In the genomic region with DNA sequence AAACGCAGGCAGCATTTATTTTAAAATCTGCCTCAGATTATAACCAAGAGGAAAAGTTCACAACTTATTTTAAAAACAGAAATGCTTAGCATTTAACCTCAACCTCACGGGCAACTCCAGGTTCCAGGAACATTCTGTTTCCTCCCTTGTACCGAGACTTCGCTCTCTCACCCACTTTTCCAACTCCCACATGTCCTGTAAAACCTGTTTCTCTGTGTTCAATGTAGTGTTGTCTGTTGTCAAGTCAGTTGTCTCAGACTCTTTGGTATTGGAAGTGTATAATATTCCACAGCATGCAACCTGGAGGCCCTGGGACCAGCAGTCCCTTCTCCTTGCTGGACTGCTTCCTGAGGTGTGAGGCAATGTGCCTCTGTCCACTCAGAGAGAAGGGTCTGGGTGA, we compare ENCODE assay signal across 27 mouse cellular contexts. TPM values are rescaled to one million over a fixed set of nuclear protein-coding genes. Genes with fewer than 3 reads are reported as not detected.
DNase-seq lines count a peak whose midpoint lies in the region; ATAC-seq and TF ChIP-seq lines count a peak whose summit lies in the region.
"Had no signal": no experiment of that assay in that cellular context is flagged by ENCODE, and none has a peak within 500 bp of the region (broad histone marks: within the 10 kb centered on the region; RNA-seq: fewer than 3 reads in every experiment).

No protein-coding gene starts in this region.

- H3K4me1 ChIP-seq in kidney, adult 2 months (ENCODE audit: control insufficient read depth, insufficient read depth, low read length) = peaks cover 9% of the 10 kb centered on the region; the same call in 1 of the 2 replicates
- H3K4me1 ChIP-seq in kidney, embryonic 14.5 days (ENCODE audit: control insufficient read depth, insufficient read depth, low read length) = no peaks in the 10 kb centered on the region
- no peaks in the 10 kb centered on the region for H3K4me1 ChIP-seq in limb, embryonic 15.5 days
- H3K4me1 ChIP-seq in limb, embryonic 10.5 days = no peaks in the 10 kb centered on the region
- H3K4me1 ChIP-seq: embryonic facial prominence, embryonic 13.5 days; hindbrain, embryonic 15.5 days had no signal

- no peak for DNase-seq in kidney, adult 2 months
- DNase-seq in limb, embryonic 10.5 days (ENCODE audit: low spot score) = no peak
- DNase-seq in fat pad, adult 2 months (ENCODE audit: extremely low read depth, low read depth, low spot score) = peak; percentile 61
- DNase-seq in heart, postnatal 36 days = no peak
- no peak for DNase-seq in frontal cortex, postnatal 14 days (ENCODE audit: low spot score in 2 of 2)
- DNase-seq: B cell, adult 2 months; cerebellum, adult 11 months; cerebellum, adult 2 months; cerebellum, adult 9-11 months; cerebellum, postnatal 25 days; forebrain, postnatal 0 days; gastrocnemius, postnatal 25 days; heart, adult 2 months; heart, postnatal 14 days had no signal

- no peak overlapping the region for H3K4me3 ChIP-seq in kidney, adult 2 months (ENCODE audit: insufficient read depth, low read depth, low read length)
- no peak overlapping the region for H3K4me3 ChIP-seq in kidney, embryonic 14.5 days (ENCODE audit: low read length)
- no peak overlapping the region for H3K4me3 ChIP-seq in limb, embryonic 15.5 days
- no peak overlapping the region for H3K4me3 ChIP-seq in limb, embryonic 10.5 days
- H3K4me3 ChIP-seq: embryonic facial prominence, embryonic 13.5 days; heart, adult 2 months; heart, embryonic 10.5 days; heart, embryonic 13.5 days; hindbrain, embryonic 12.5 days; hindbrain, embryonic 15.5 days had no signal

- no peak overlapping the region for H3K9ac ChIP-seq in kidney, embryonic 14.5 days (ENCODE audit: low read depth, low read length)
- no peak overlapping the region for H3K9ac ChIP-seq in limb, embryonic 15.5 days
- H3K9ac ChIP-seq: embryonic facial prominence, embryonic 13.5 days; forebrain, postnatal 0 days; heart, embryonic 13.5 days; hindbrain, embryonic 12.5 days; hindbrain, embryonic 15.5 days had no signal

- H3K27ac ChIP-seq in kidney, adult 2 months (ENCODE audit: insufficient read depth, low read depth, low read length) = peak overlapping the region; percentile 46
- H3K27ac ChIP-seq in kidney, embryonic 14.5 days (ENCODE audit: low read depth, low read length) = no peak overlapping the region
- H3K27ac ChIP-seq in limb, embryonic 15.5 days = peak overlapping the region; percentile 40; the same call in 1 of the 2 replicates
- no peak overlapping the region for H3K27ac ChIP-seq in limb, embryonic 10.5 days
- H3K27ac ChIP-seq: embryonic facial prominence, embryonic 13.5 days; heart, adult 2 months; heart, embryonic 10.5 days; heart, embryonic 13.5 days; hindbrain, embryonic 12.5 days; hindbrain, embryonic 15.5 days had no signal

- no peaks in the 10 kb centered on the region for H3K9me3 ChIP-seq in kidney, embryonic 14.5 days (ENCODE audit: control insufficient read depth, low read length)
- H3K9me3 ChIP-seq in limb, embryonic 15.5 days = no peaks in the 10 kb centered on the region
- H3K9me3 ChIP-seq in limb, embryonic 10.5 days (replicated peaks) = no peaks in the 10 kb centered on the region
- H3K9me3 ChIP-seq: embryonic facial prominence, embryonic 13.5 days; heart, embryonic 10.5 days; heart, embryonic 13.5 days; hindbrain, embryonic 12.5 days; hindbrain, embryonic 15.5 days had no signal

- H3K27me3 ChIP-seq in kidney, adult 2 months (replicated peaks; ENCODE audit: control insufficient read depth, insufficient read depth, low read length) = no peaks in the 10 kb centered on the region
- no peaks in the 10 kb centered on the region for H3K27me3 ChIP-seq in kidney, embryonic 14.5 days (ENCODE audit: control insufficient read depth, insufficient read depth, low read length)
- H3K27me3 ChIP-seq in limb, embryonic 15.5 days = no peaks in the 10 kb centered on the region
- no peaks in the 10 kb centered on the region for H3K27me3 ChIP-seq in limb, embryonic 10.5 days (ENCODE audit: low read depth, poor library complexity, severe bottlenecking)
- H3K27me3 ChIP-seq: CH12.LX; embryonic facial prominence, embryonic 13.5 days; heart, embryonic 13.5 days; hindbrain, embryonic 12.5 days; hindbrain, embryonic 15.5 days; Patski had no signal

- TF ChIP-seq POLR2A in kidney, adult 2 months (IDR thresholded peaks at IDR 0.05; ENCODE audit: low read depth, low read length) = no peak

- 57% methylated on average over 4 of the region's 4 CpGs for WGBS in kidney, adult 2 months
- 78% methylated on average over 4 of the region's 4 CpGs for WGBS in kidney, embryonic 14.5 days
- WGBS in limb, embryonic 15.5 days = 70% methylated on average over 4 of the region's 4 CpGs
- WGBS in limb, embryonic 10.5 days = 88% methylated on average over 4 of the region's 4 CpGs

- H3K36me3 ChIP-seq in kidney, adult 2 months (ENCODE audit: control insufficient read depth, insufficient read depth, low read length) = no peaks in the 10 kb centered on the region
- H3K36me3 ChIP-seq in kidney, embryonic 14.5 days (ENCODE audit: control insufficient read depth, insufficient read depth, low read length) = no peaks in the 10 kb centered on the region
- no peaks in the 10 kb centered on the region for H3K36me3 ChIP-seq in limb, embryonic 15.5 days
- no peaks in the 10 kb centered on the region for H3K36me3 ChIP-seq in limb, embryonic 10.5 days
- H3K36me3 ChIP-seq: embryonic facial prominence, embryonic 13.5 days; G1E; heart, embryonic 10.5 days; heart, embryonic 13.5 days; hindbrain, embryonic 12.5 days; hindbrain, embryonic 15.5 days had no signal

- no peak for ATAC-seq in kidney, embryonic 14.5 days (ENCODE audit: low FRiP score, low TSS enrichment)
- ATAC-seq in limb, embryonic 15.5 days (ENCODE audit: insufficient number of reproducible peaks, low FRiP score, low TSS enrichment, low read depth) = no peak
- ATAC-seq: forebrain, embryonic 14.5 days; forebrain, postnatal 0 days had no signal

- intact Hi-C loops in heart, postnatal 36 days (cut with DNase I) = no loop called here

- no peak for TF ChIP-seq CTCF in kidney, adult 2 months (conservative IDR thresholded peaks at IDR 0.05; ENCODE audit: insufficient read depth, insufficient read length, low read depth, low read length)

- no peak overlapping the region for H3K4me2 ChIP-seq in kidney, embryonic 14.5 days (replicated peaks; ENCODE audit: low read depth, low read length)
- no peak overlapping the region for H3K4me2 ChIP-seq in limb, embryonic 15.5 days
- H3K4me2 ChIP-seq: embryonic facial prominence, embryonic 13.5 days; heart, embryonic 13.5 days; hindbrain, embryonic 12.5 days; hindbrain, embryonic 15.5 days had no signal

RNA-seq across cellular contexts. Expression of a gene that starts 46.2 kb away (rescaled TPM):
- polyA plus RNA-seq in kidney, adult 2 months (2012; rRNA removed) = 35.1 and 42.3 TPM in 2 replicates
- 96.7 and 105 TPM in 2 replicates for polyA plus RNA-seq in kidney, embryonic 14.5 days (2014; fragmentation: Nextera tagmentation; extraction: Ambion mirVana)
- 71.2 and 79.9 TPM in 2 replicates for polyA plus RNA-seq in limb, embryonic 15.5 days (2015; fragmentation: Nextera tagmentation; extraction: Ambion mirVana)
- 65.6 and 70.2 TPM in 2 replicates for polyA plus RNA-seq in limb, embryonic 10.5 days (2016; fragmentation: Nextera tagmentation; extraction: Ambion mirVana)
- 100 to 1,000 TPM in 1 of 2 experiments, 10 to 100 TPM in 1; 86.4 to 102 TPM for total RNA-seq in heart, postnatal 36 days (2021)

RNA-seq across cellular contexts. Expression of a gene that starts 47.5 kb away (rescaled TPM):
- 4.3 and 5.1 TPM in 2 replicates for polyA plus RNA-seq in kidney, adult 2 months (2012; rRNA removed)
- polyA plus RNA-seq in kidney, embryonic 14.5 days (2014; fragmentation: Nextera tagmentation; extraction: Ambion mirVana) = 3.4 and 4.6 TPM in 2 replicates
- 3.4 and 4.5 TPM in 2 replicates for polyA plus RNA-seq in limb, embryonic 15.5 days (2015; fragmentation: Nextera tagmentation; extraction: Ambion mirVana)
- polyA plus RNA-seq in limb, embryonic 10.5 days (2016; fragmentation: Nextera tagmentation; extraction: Ambion mirVana) = 2.6 and 3.3 TPM in 2 replicates
- total RNA-seq in heart, postnatal 36 days (2021) = 1 to 10 TPM; 4.1 to 6.4 TPM
- total RNA-seq: common myeloid progenitor, adult 5-6 weeks; hematopoietic stem cell, adult 5-6 weeks had no signal
- polyA plus RNA-seq: G1E had no signal

Comparison
In these comparisons a context has a peak if more than half of its experiments do, and no peak if none do; other contexts are left out.
1. H3K27ac ChIP-seq: peak in kidney, adult 2 months (single experiment) and limb, embryonic 15.5 days (single experiment); none in kidney, embryonic 14.5 days (single experiment) and limb, embryonic 10.5 days (single experiment).